Mouse (Mus musculus) thymus, adult 2 months (tissue): Measurements from ENCODE around the gene Ankrd9.

Experiments
- CTCF ChIP-seq: fragments of 200-500 bp; IDR thresholded peaks from 2 replicates; pipeline ENCODE4 v1.5.1; 2012; ENCODE audit warnings: mild to moderate bottlenecking, control low read depth, low read length, moderate library complexity, borderline replicate concordance; ENCODE audit not compliant: control insufficient read depth, poor library complexity, insufficient read depth; ENCODE audit errors: extremely low read depth
- POLR2A ChIP-seq: fragments of 200-500 bp; IDR thresholded peaks from 2 replicates; pipeline ENCODE4 v1.6.1; 2012; ENCODE audit warnings: mild to moderate bottlenecking, low read length, control low read depth, moderate library complexity; ENCODE audit not compliant: control insufficient read depth, poor library complexity, insufficient read depth; ENCODE audit errors: extremely low read depth

- TF ChIP-seq CTCF = no peak
- TF ChIP-seq POLR2A = no peak
These were observed 2.9 kb downstream of the Ankrd9 start for GRCm38 (mm10) chr12:110975838-110976468.
